Mouse (Mus musculus) yolk sac, embryonic 10.5 days (tissue): Measurements from ENCODE around the gene Pgpep1.

Experiments used
- DNase-seq: peaks from one replicate; pipeline ENCODE4 v3.0.0-alpha.2; 2017; ENCODE audit warnings: low spot score

Gene Pgpep1

GRCm38 (mm10) chr8:70632346-70632892 lies 27.8 kb downstream of the Pgpep1 start, which contains the start of gene Gdf15:
TSS of gene Gdf15 (minus strand) at chr8:70632456.
- peak; percentile 84 for DNase-seq

- DNase-seq, result peak; percentile 71
These were observed 28.8 kb downstream of the Pgpep1 start for GRCm38 (mm10) chr8:70631436-70631835.

GRCm38 (mm10) chr8:70630532-70631381 lies 29.4 kb downstream of the Pgpep1 start:
- DNase-seq, result peak; percentile 83

GRCm38 (mm10) chr8:70629574-70630531 lies 30.3 kb downstream of the Pgpep1 start:
- DNase-seq, result peak; percentile 90

- DNase-seq, result no peak
These were observed 31.1 kb downstream of the Pgpep1 start for GRCm38 (mm10) chr8:70628986-70629490.

GRCm38 (mm10) chr8:70627041-70627440 lies 33.1 kb downstream of the Pgpep1 start:
- no peak for DNase-seq

GRCm38 (mm10) chr8:70625104-70625503 lies 35.1 kb downstream of the Pgpep1 start:
- DNase-seq, result no peak

- DNase-seq, result no peak
These were observed 38.0 kb downstream of the Pgpep1 start for GRCm38 (mm10) chr8:70622220-70622619.

- peak; percentile 69 for DNase-seq
These were observed 41.3 kb downstream of the Pgpep1 start for GRCm38 (mm10) chr8:70618888-70619334.

GRCm38 (mm10) chr8:70617985-70618384 lies 42.2 kb downstream of the Pgpep1 start:
- no peak for DNase-seq

GRCm38 (mm10) chr8:70616645-70617044 lies 43.5 kb downstream of the Pgpep1 start:
- no peak for DNase-seq

- DNase-seq, result no peak
These were observed 44.3 kb downstream of the Pgpep1 start, which contains the start of gene Lrrc25 for GRCm38 (mm10) chr8:70615894-70616293. TSS of gene Lrrc25 (plus strand) at chr8:70616155.

GRCm38 (mm10) chr8:70615281-70615680 lies 44.9 kb downstream of the Pgpep1 start:
- no peak for DNase-seq

GRCm38 (mm10) chr8:70614469-70614868 lies 45.7 kb downstream of the Pgpep1 start:
- DNase-seq, result no peak

GRCm38 (mm10) chr8:70613763-70614162 lies 46.4 kb downstream of the Pgpep1 start:
- no peak for DNase-seq

GRCm38 (mm10) chr8:70611849-70612248 lies 48.3 kb downstream of the Pgpep1 start:
- peak; percentile 79 for DNase-seq

GRCm38 (mm10) chr8:70610796-70611771 lies 49.1 kb downstream of the Pgpep1 start:
- peak; percentile 84 for DNase-seq

GRCm38 (mm10) chr8:70609849-70610795 lies 50.1 kb downstream of the Pgpep1 start:
- peak; percentile 87 for DNase-seq

- peak; percentile 88 for DNase-seq
These were observed 50.8 kb downstream of the Pgpep1 start for GRCm38 (mm10) chr8:70609368-70609848.
